Mouse (Mus musculus): ENCODE measurements around the gene Sobp.

- TF ChIP-seq CTCF (IDR thresholded peaks at IDR 0.05; ENCODE audit: control insufficient read depth, insufficient read depth, insufficient replicate concordance, low read depth, low read length) (peak; percentile 73; the same call in 1 of the 2 replicates), POLR2A (IDR thresholded peaks at IDR 0.05; ENCODE audit: control insufficient read depth, low read depth, low read length) (no peak)
Measured at GRCm38 (mm10) chr10:42957881-42958651, 216.3 kb downstream of the Sobp start.

All from testis, adult 2 months (tissue).